Mouse (Mus musculus): ENCODE measurements around the gene Hes2. TPM values are rescaled to one million over a fixed set of nuclear protein-coding genes. Genes with fewer than 3 reads are reported as not detected.

The Hes2 gene
- polyA plus RNA-seq, 1 experiment from 2014 or later = 0.22 TPM

GRCm38 (mm10) chr4:152178916-152179705, 20.4 kb downstream of the Hes2 start:
- ATAC-seq (replicated peaks; ENCODE audit: insufficient number of reproducible peaks, low FRiP score, low TSS enrichment, low read depth) = 0 out of 2 replicates have a peak, but pooled peaks have one; percentile 6
- H3K27ac ChIP-seq (replicated peaks; ENCODE audit: low read depth, low read length) = no peak overlapping the region
- no peak for DNase-seq (ENCODE audit: low spot score)
- peak overlapping the region; percentile 96 for H3K4me2 ChIP-seq (ENCODE audit: low read depth, low read length)
- peaks cover 5% of the 10 kb centered on the region; the same call in 1 of the 2 replicates for H3K4me1 ChIP-seq (ENCODE audit: control insufficient read depth, insufficient read depth, low read length)
- 30% methylated on average over 16 of the region's 16 CpGs for WGBS
- peak overlapping the region; percentile 8; the same call in 1 of the 2 replicates for H3K9ac ChIP-seq (replicated peaks; ENCODE audit: low read length)
- no peaks in the 10 kb centered on the region for H3K9me3 ChIP-seq (replicated peaks; ENCODE audit: control insufficient read depth, low read length)
- H3K4me3 ChIP-seq (ENCODE audit: low read depth, low read length) = peak overlapping the region; percentile 67
- H3K27me3 ChIP-seq (ENCODE audit: control insufficient read depth, insufficient read depth, low read length) = peaks cover 15% of the 10 kb centered on the region
- no peaks in the 10 kb centered on the region for H3K36me3 ChIP-seq (replicated peaks; ENCODE audit: control insufficient read depth, insufficient read depth, low read depth, low read length)

GRCm38 (mm10) chr4:152179946-152180660, 21.4 kb downstream of the Hes2 start:
- H3K27ac ChIP-seq (replicated peaks; ENCODE audit: low read depth, low read length) = no peak overlapping the region
- H3K9me3 ChIP-seq (replicated peaks; ENCODE audit: control insufficient read depth, low read length) = no peaks in the 10 kb centered on the region
- H3K27me3 ChIP-seq (ENCODE audit: control insufficient read depth, insufficient read depth, low read length) = peaks cover 15% of the 10 kb centered on the region
- H3K4me1 ChIP-seq (ENCODE audit: control insufficient read depth, insufficient read depth, low read length) = peaks cover 5% of the 10 kb centered on the region; the same call in 1 of the 2 replicates
- H3K4me3 ChIP-seq (ENCODE audit: low read depth, low read length) = no peak overlapping the region
- 85% methylated on average over 16 of the region's 16 CpGs for WGBS
- no peaks in the 10 kb centered on the region for H3K36me3 ChIP-seq (replicated peaks; ENCODE audit: control insufficient read depth, insufficient read depth, low read depth, low read length)
- H3K9ac ChIP-seq (replicated peaks; ENCODE audit: low read length) = no peak overlapping the region
- no peak for DNase-seq (ENCODE audit: low spot score)
- ATAC-seq (replicated peaks; ENCODE audit: insufficient number of reproducible peaks, low FRiP score, low TSS enrichment, low read depth) = no peak
- no peak overlapping the region for H3K4me2 ChIP-seq (ENCODE audit: low read depth, low read length)

- DNase-seq (ENCODE audit: low spot score) (no peak), ATAC-seq (replicated peaks; ENCODE audit: insufficient number of reproducible peaks, low FRiP score, low TSS enrichment, low read depth) (no peak)
- WGBS = 81% methylated on average over 10 of the region's 10 CpGs
- Histone ChIP-seq H3K9ac (replicated peaks; ENCODE audit: low read length) (no peak overlapping the region), H3K27me3 (ENCODE audit: control insufficient read depth, insufficient read depth, low read length) (peaks cover 9% of the 10 kb centered on the region), H3K27ac (replicated peaks; ENCODE audit: low read depth, low read length) (no peak overlapping the region), H3K4me2 (ENCODE audit: low read depth, low read length) (no peak overlapping the region), H3K9me3 (replicated peaks; ENCODE audit: control insufficient read depth, low read length) (no peaks in the 10 kb centered on the region), H3K4me3 (ENCODE audit: low read depth, low read length) (no peak overlapping the region), H3K4me1 (ENCODE audit: control insufficient read depth, insufficient read depth, low read length) (peaks cover 11% of the 10 kb centered on the region), H3K36me3 (replicated peaks; ENCODE audit: control insufficient read depth, insufficient read depth, low read depth, low read length) (no peaks in the 10 kb centered on the region)
These were observed 23.5 kb downstream of the Hes2 start for GRCm38 (mm10) chr4:152182205-152182604.

GRCm38 (mm10) chr4:152184353-152185035, 25.8 kb downstream of the Hes2 start:
- no peak overlapping the region for H3K4me2 ChIP-seq (ENCODE audit: low read depth, low read length)
- no peaks in the 10 kb centered on the region for H3K36me3 ChIP-seq (replicated peaks; ENCODE audit: control insufficient read depth, insufficient read depth, low read depth, low read length)
- H3K4me1 ChIP-seq (ENCODE audit: control insufficient read depth, insufficient read depth, low read length) = peaks cover 6% of the 10 kb centered on the region
- H3K27ac ChIP-seq (replicated peaks; ENCODE audit: low read depth, low read length) = no peak overlapping the region
- H3K9ac ChIP-seq (replicated peaks; ENCODE audit: low read length) = no peak overlapping the region
- ATAC-seq (replicated peaks; ENCODE audit: insufficient number of reproducible peaks, low FRiP score, low TSS enrichment, low read depth) = no peak
- 65% methylated on average over 7 of the region's 7 CpGs for WGBS
- H3K27me3 ChIP-seq (ENCODE audit: control insufficient read depth, insufficient read depth, low read length) = no peaks in the 10 kb centered on the region; the same call in 1 of the 2 replicates
- DNase-seq (ENCODE audit: low spot score) = no peak
- no peaks in the 10 kb centered on the region for H3K9me3 ChIP-seq (replicated peaks; ENCODE audit: control insufficient read depth, low read length)
- H3K4me3 ChIP-seq (ENCODE audit: low read depth, low read length) = no peak overlapping the region

GRCm38 (mm10) chr4:152185137-152185509, 26.5 kb downstream of the Hes2 start:
- peak overlapping the region; percentile 35 for H3K4me2 ChIP-seq (ENCODE audit: low read depth, low read length)
- no peaks in the 10 kb centered on the region for H3K27me3 ChIP-seq (ENCODE audit: control insufficient read depth, insufficient read depth, low read length)
- DNase-seq (ENCODE audit: low spot score) (peak; percentile 74), ATAC-seq (replicated peaks; ENCODE audit: insufficient number of reproducible peaks, low FRiP score, low TSS enrichment, low read depth) (peak; percentile 59)
- WGBS = 0% methylated on average over 3 of the region's 3 CpGs
- no peaks in the 10 kb centered on the region for H3K36me3 ChIP-seq (replicated peaks; ENCODE audit: control insufficient read depth, insufficient read depth, low read depth, low read length)
- H3K9me3 ChIP-seq (replicated peaks; ENCODE audit: control insufficient read depth, low read length) = no peaks in the 10 kb centered on the region
- H3K4me1 ChIP-seq (ENCODE audit: control insufficient read depth, insufficient read depth, low read length) = peaks cover 6% of the 10 kb centered on the region
- H3K27ac ChIP-seq (replicated peaks; ENCODE audit: low read depth, low read length) = 0 out of 2 replicates have a peak overlapping the region, but pooled peaks have one; percentile 38
- no peak overlapping the region for H3K4me3 ChIP-seq (ENCODE audit: low read depth, low read length)
- H3K9ac ChIP-seq (replicated peaks; ENCODE audit: low read length) = peak overlapping the region; percentile 53

- 2% methylated on average over 19 of the region's 19 CpGs for WGBS
- Histone ChIP-seq H3K27me3 (ENCODE audit: control insufficient read depth, insufficient read depth, low read length) (no peaks in the 10 kb centered on the region), H3K27ac (replicated peaks; ENCODE audit: low read depth, low read length) (0 out of 2 replicates have a peak overlapping the region, but pooled peaks have one; percentile 38), H3K9ac (replicated peaks; ENCODE audit: low read length) (peak overlapping the region; percentile 53), H3K4me3 (ENCODE audit: low read depth, low read length) (peak overlapping the region; percentile 14), H3K4me1 (ENCODE audit: control insufficient read depth, insufficient read depth, low read length) (peaks cover 6% of the 10 kb centered on the region), H3K9me3 (replicated peaks; ENCODE audit: control insufficient read depth, low read length) (no peaks in the 10 kb centered on the region), H3K4me2 (ENCODE audit: low read depth, low read length) (peak overlapping the region; percentile 35), H3K36me3 (replicated peaks; ENCODE audit: control insufficient read depth, insufficient read depth, low read depth, low read length) (no peaks in the 10 kb centered on the region)
- ATAC-seq (replicated peaks; ENCODE audit: insufficient number of reproducible peaks, low FRiP score, low TSS enrichment, low read depth) (peak; percentile 36), DNase-seq (ENCODE audit: low spot score) (peak; percentile 69)
These were observed 27.0 kb downstream of the Hes2 start for GRCm38 (mm10) chr4:152185510-152186204.

GRCm38 (mm10) chr4:152186205-152187082, 27.8 kb downstream of the Hes2 start:
- H3K36me3 ChIP-seq (replicated peaks; ENCODE audit: control insufficient read depth, insufficient read depth, low read depth, low read length) = no peaks in the 10 kb centered on the region
- DNase-seq (ENCODE audit: low spot score) (no peak), ATAC-seq (replicated peaks; ENCODE audit: insufficient number of reproducible peaks, low FRiP score, low TSS enrichment, low read depth) (no peak)
- 0 out of 2 replicates have a peak overlapping the region, but pooled peaks have one; percentile 2 for H3K27ac ChIP-seq (replicated peaks; ENCODE audit: low read depth, low read length)
- 39% methylated on average over 14 of the region's 14 CpGs for WGBS
- H3K9ac ChIP-seq (replicated peaks; ENCODE audit: low read length) = peak overlapping the region; percentile 53
- H3K4me3 ChIP-seq (ENCODE audit: low read depth, low read length) = no peak overlapping the region; the same call in 1 of the 2 replicates
- H3K27me3 ChIP-seq (ENCODE audit: control insufficient read depth, insufficient read depth, low read length) = no peaks in the 10 kb centered on the region
- H3K4me2 ChIP-seq (ENCODE audit: low read depth, low read length) = peak overlapping the region; percentile 35
- no peaks in the 10 kb centered on the region for H3K9me3 ChIP-seq (replicated peaks; ENCODE audit: control insufficient read depth, low read length)
- H3K4me1 ChIP-seq (ENCODE audit: control insufficient read depth, insufficient read depth, low read length) = peaks cover 6% of the 10 kb centered on the region
